Mouse (Mus musculus): ENCODE measurements around the gene Rflnb.

DNA sequence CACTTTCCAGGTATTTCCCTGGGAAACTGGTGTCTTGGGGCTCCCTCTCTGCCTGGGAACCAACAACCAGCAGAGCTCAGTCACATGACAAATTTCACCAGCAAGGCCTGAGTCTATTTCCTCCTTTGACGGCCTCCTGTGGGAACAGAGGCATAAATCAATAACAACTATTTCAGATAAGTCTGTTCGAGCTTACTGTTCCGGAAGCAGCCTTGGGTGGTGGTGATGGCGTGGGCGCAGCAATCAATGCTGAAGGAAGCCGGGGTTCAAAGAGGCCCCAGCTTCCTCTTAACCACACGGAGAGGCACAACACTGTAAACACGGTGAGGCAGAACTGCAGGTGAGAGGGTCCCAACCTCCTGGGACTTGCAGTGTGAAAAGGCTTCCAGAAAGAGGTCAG, 50.8 kb downstream of the Rflnb start:
- TF ChIP-seq POLR2A (IDR thresholded peaks at IDR 0.05; ENCODE audit: insufficient read depth, low read length): no peak
- TF ChIP-seq EP300 (IDR thresholded peaks at IDR 0.05; ENCODE audit: insufficient read depth, low read depth, low read length): no peak
- TF ChIP-seq CTCF (IDR thresholded peaks at IDR 0.05; ENCODE audit: low read depth, low read length): no peak
